Mouse (Mus musculus) CH12.LX (cell line): ENCODE measurements around the gene Snrk. TPM values are rescaled to one million over a fixed set of nuclear protein-coding genes. Genes with fewer than 3 reads are reported as not detected.

Experiments used
- DNase-seq: peaks from one replicate; pipeline ENCODE4 v3.0.0-alpha.2; 2013; ENCODE audit errors: extremely low read depth
- H3K27ac ChIP-seq: 2 replicates; pipeline ENCODE4 v1.5.1; 2012; ENCODE audit warnings: low read depth, mild to moderate bottlenecking, control low read depth, moderate library complexity; ENCODE audit not compliant: insufficient read depth
- H3K27me3 ChIP-seq: replicated peaks from 2 replicates; pipeline ENCODE3; 2012; ENCODE audit warnings: inconsistent platforms
- H3K36me3 ChIP-seq, 2 experiments: replicated peaks in 1 of 2; 2 replicates each; pipeline versions ENCODE3 to v1.6.1; 2012; ENCODE audit warnings: inconsistent platforms in 1 of 2, low read length in 1 of 2, mild to moderate bottlenecking in 1 of 2, mixed read lengths in 1 of 2, moderate library complexity in 1 of 2; ENCODE audit not compliant: control insufficient read depth in 1 of 2, insufficient read depth in 1 of 2
- H3K4me1 ChIP-seq, 2 experiments: 2 replicates each; pipeline ENCODE4 v1.6.1; 2012; ENCODE audit warnings: inconsistent platforms in 1 of 2, moderate library complexity in 1 of 2; ENCODE audit not compliant: insufficient read depth in 2 of 2, control insufficient read depth in 1 of 2
- H3K4me2 ChIP-seq: 2 replicates; pipeline ENCODE4 v1.6.1; 2012; ENCODE audit warnings: low read depth, mild to moderate bottlenecking, control low read depth; ENCODE audit not compliant: poor library complexity, insufficient read depth, severe bottlenecking
- H3K4me3 ChIP-seq, 3 experiments: fragments of 150-350 bp in 1 of 3; sonication (generic) in 1 of 3; replicated peaks in 1 of 3; 2 replicates each; pipeline versions ENCODE3 to v1.5.1; 2011 to 2012; ENCODE audit warnings: low read depth in 2 of 3, low read length in 2 of 3, mild to moderate bottlenecking in 2 of 3, moderate library complexity in 2 of 3, control low read depth in 1 of 3, improper control_type of control experiment in 1 of 3, inconsistent platforms in 1 of 3, mixed read lengths in 1 of 3; ENCODE audit not compliant: poor library complexity in 1 of 3
- H3K79me2 ChIP-seq: replicated peaks from 2 replicates; pipeline ENCODE4 v1.6.1; 2012; ENCODE audit warnings: mild to moderate bottlenecking, moderate library complexity; ENCODE audit not compliant: control insufficient read depth, poor library complexity, insufficient read depth, severe bottlenecking; ENCODE audit errors: extremely low read depth
- H3K9ac ChIP-seq: 2 replicates; pipeline ENCODE4 v1.6.1; 2012; ENCODE audit warnings: low read depth, mild to moderate bottlenecking, control low read depth, moderate library complexity; ENCODE audit not compliant: insufficient read depth
- H3K9me3 ChIP-seq: replicated peaks from 2 replicates; pipeline ENCODE3; 2012; ENCODE audit warnings: low read length, inconsistent platforms, mixed read lengths
- BHLHE40 ChIP-seq: IDR thresholded peaks from 2 replicates; pipeline ENCODE4 v1.6.1; 2011; ENCODE audit warnings: mild to moderate bottlenecking, low read depth, low read length, improper control_type of control experiment
- CHD1 ChIP-seq: IDR thresholded peaks from 2 replicates; pipeline ENCODE4 v1.6.1; 2012; ENCODE audit warnings: low read depth, low read length, improper control_type of control experiment, inconsistent platforms
- CHD2 ChIP-seq: IDR thresholded peaks from 2 replicates; pipeline ENCODE4 v1.6.1; 2011; ENCODE audit warnings: low read length, improper control_type of control experiment
- E2F4 ChIP-seq: IDR thresholded peaks from 2 replicates; pipeline ENCODE4 v1.6.1; 2011; ENCODE audit warnings: low read depth, low read length, improper control_type of control experiment; ENCODE audit not compliant: insufficient replicate concordance
- ELF1 ChIP-seq: IDR thresholded peaks from 2 replicates; pipeline ENCODE4 v1.6.1; 2014; ENCODE audit warnings: low read depth, mild to moderate bottlenecking, inconsistent platforms, low read length, improper control_type of control experiment
- EP300 ChIP-seq: IDR thresholded peaks from 2 replicates; pipeline ENCODE4 v1.6.1; 2011; ENCODE audit warnings: low read length, improper control_type of control experiment
- GABPA ChIP-seq: IDR thresholded peaks from 2 replicates; pipeline ENCODE4 v1.6.1; 2012; ENCODE audit warnings: low read depth, low read length, improper control_type of control experiment, inconsistent platforms; ENCODE audit not compliant: insufficient replicate concordance
- IRF4 ChIP-seq: IDR thresholded peaks from 2 replicates; pipeline ENCODE4 v1.6.1; 2014; ENCODE audit warnings: low read depth, mild to moderate bottlenecking, inconsistent platforms, low read length, improper control_type of control experiment
- JUN ChIP-seq: IDR thresholded peaks from 2 replicates; pipeline ENCODE4 v1.6.1; 2011; ENCODE audit warnings: low read depth, mild to moderate bottlenecking, low read length, improper control_type of control experiment, moderate library complexity; ENCODE audit not compliant: insufficient read depth
- KAT2A ChIP-seq: IDR thresholded peaks from 2 replicates; pipeline ENCODE4 v1.6.1; 2012; ENCODE audit warnings: low read length, improper control_type of control experiment, inconsistent platforms; ENCODE audit not compliant: insufficient replicate concordance
- MAX ChIP-seq: IDR thresholded peaks from 2 replicates; pipeline ENCODE4 v1.6.1; 2011; ENCODE audit warnings: low read length, improper control_type of control experiment
- MAZ ChIP-seq: IDR thresholded peaks from 2 replicates; pipeline ENCODE4 v1.6.1; 2012; ENCODE audit warnings: low read depth, mild to moderate bottlenecking, inconsistent platforms, low read length, improper control_type of control experiment, moderate library complexity
- MXI1 ChIP-seq: IDR thresholded peaks from 2 replicates; pipeline ENCODE4 v1.6.1; 2011; ENCODE audit warnings: mild to moderate bottlenecking, low read depth, low read length, improper control_type of control experiment
- MYC ChIP-seq: IDR thresholded peaks from 2 replicates; pipeline ENCODE4 v1.6.1; 2011; ENCODE audit warnings: low read depth, mild to moderate bottlenecking, improper control_type of control experiment, low read length
- NRF1 ChIP-seq: IDR thresholded peaks from 2 replicates; pipeline ENCODE4 v1.6.1; 2014; ENCODE audit warnings: low read depth, mild to moderate bottlenecking, inconsistent platforms, low read length, improper control_type of control experiment, moderate library complexity
- PAX5 ChIP-seq: IDR thresholded peaks from 2 replicates; pipeline ENCODE4 v1.6.1; 2012; ENCODE audit warnings: low read length, inconsistent platforms, mixed read lengths
- POLR2A ChIP-seq: IDR thresholded peaks from 2 replicates; pipeline ENCODE4 v1.6.1; 2011; ENCODE audit warnings: low read depth, mild to moderate bottlenecking, improper control_type of control experiment, low read length
- POLR2AphosphoS2 ChIP-seq: IDR thresholded peaks from 2 replicates; pipeline ENCODE4 v1.6.1; 2011; ENCODE audit warnings: low read depth, low read length, improper control_type of control experiment
- RAD21 ChIP-seq: IDR thresholded peaks from 2 replicates; pipeline ENCODE4 v1.6.1; 2011; ENCODE audit warnings: low read depth, mild to moderate bottlenecking, low read length, improper control_type of control experiment, moderate library complexity
- SIN3A ChIP-seq: IDR thresholded peaks from 2 replicates; pipeline ENCODE4 v1.6.1; 2012; ENCODE audit warnings: low read length, improper control_type of control experiment, inconsistent platforms
- TCF12 ChIP-seq: IDR thresholded peaks from 2 replicates; pipeline ENCODE4 v1.6.1; 2014; ENCODE audit warnings: low read depth, mild to moderate bottlenecking, inconsistent platforms, low read length, improper control_type of control experiment
- ZC3H11A ChIP-seq: IDR thresholded peaks from 2 replicates; pipeline ENCODE4 v1.6.1; 2012; ENCODE audit warnings: low read depth, mild to moderate bottlenecking, inconsistent platforms, low read length, improper control_type of control experiment
- ZKSCAN1 ChIP-seq: IDR thresholded peaks from 2 replicates; pipeline ENCODE4 v1.6.1; 2012; ENCODE audit warnings: low read depth, inconsistent platforms, low read length, improper control_type of control experiment, borderline replicate concordance
- ZMIZ1 ChIP-seq: IDR thresholded peaks from 2 replicates; pipeline ENCODE4 v1.6.1; 2012; ENCODE audit warnings: low read depth, mild to moderate bottlenecking, inconsistent platforms, low read length, improper control_type of control experiment
- ZNF384 ChIP-seq: IDR thresholded peaks from 2 replicates; pipeline ENCODE4 v1.6.1; 2012; ENCODE audit warnings: low read depth, low read length, improper control_type of control experiment, inconsistent platforms
- dilution Hi-C: fragments of 300-500 bp; cut with MboI; formaldehyde crosslinking; loops from 2 replicates; pipeline ENCODE4 v1.14.3; 2020; ENCODE audit warnings: low sequenced_read_pairs; ENCODE audit not compliant: extremely low pct_unique_long_range_greater_than_20kb, extremely low pct_ligation_motif_present
- in situ Hi-C: fragments of 300-500 bp; cut with MboI; formaldehyde crosslinking; loops from 3 replicates; pipeline ENCODE4 v1.14.3; 2019; ENCODE audit warnings: low sequenced_read_pairs, low pct_ligation_motif_present, low pct_unique_long_range_greater_than_20kb, mixed read lengths
- polyA plus RNA-seq: library from polyadenylated mRNA; unstranded; fragments of >175 nt; gene quantifications from 2 replicates; pipeline ENCODE4 v1.2.1, GENCODE M21; 2012; ENCODE audit warnings: low read depth; ENCODE audit not compliant: insufficient read length
- total RNA-seq, 2 experiments: library from RNA; depleted of rRNA; stranded (reverse); fragments of 300-350 nt in 1 of 2; fragments of >200 nt in 1 of 2; gene quantifications; 2 replicates each; pipeline ENCODE4 v1.2.3; 2012 to 2014

The Snrk gene
- total and polyA plus RNA-seq, 3 experiments: 6.1 to 13.1 (median 7.0) TPM

DNA sequence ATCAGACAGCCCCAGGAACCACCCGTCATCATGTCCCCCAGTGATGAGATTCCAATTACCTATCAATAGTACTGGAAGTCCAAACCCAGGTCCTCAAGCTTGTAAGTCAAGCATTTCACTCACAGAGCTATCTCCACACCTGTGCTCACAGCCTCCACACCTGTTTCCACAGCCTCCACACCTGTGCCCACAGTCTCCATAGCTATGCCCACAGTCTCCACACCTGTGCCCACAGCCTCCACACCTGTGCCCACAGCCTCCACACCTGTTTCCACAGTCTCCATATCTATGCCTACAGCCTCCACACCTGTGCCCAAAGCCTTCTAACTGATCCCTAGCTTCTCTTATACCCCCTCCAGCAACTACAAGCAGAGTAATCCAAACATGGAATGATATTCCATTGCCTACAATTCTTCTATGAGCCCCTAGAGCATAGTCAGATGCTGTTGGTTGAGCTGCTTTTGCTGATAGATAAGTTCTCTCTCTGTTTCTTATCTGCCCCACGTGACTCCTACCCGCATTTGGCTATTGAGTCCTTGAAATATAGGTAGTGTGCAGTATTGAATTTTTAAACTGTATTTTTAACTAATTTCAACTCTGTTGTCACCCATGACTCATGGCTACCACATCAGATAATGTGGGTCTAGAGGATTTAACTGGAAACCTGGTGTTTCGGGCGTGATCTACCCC lies 20.1 kb upstream of the Snrk start:
- in situ Hi-C loops: loop anchor here (10.0 kb wide), 1 partner anchor 62 kb away; no protein-coding TSS in a partner anchor
- H3K36me3 ChIP-seq: no peaks in the 10 kb centered on the region

DNA sequence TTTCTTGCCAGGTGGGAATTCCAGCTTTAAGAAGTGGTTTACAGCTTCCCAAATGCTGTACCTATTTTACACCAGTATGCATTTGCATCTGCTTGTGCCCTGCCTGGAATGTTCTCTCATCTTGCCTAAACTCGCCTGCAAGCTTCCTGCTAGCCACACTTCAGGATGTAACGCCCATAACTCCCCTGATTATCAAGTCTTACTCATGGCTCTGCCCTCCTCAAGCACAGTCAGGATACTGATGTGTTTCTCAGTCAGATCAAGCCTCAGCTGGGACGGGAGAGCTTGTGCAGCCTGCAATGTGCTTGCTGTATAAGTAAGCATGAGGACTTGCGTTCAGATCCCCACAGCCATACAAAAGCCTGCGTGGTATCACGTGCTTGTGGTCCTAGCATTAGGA lies 19.5 kb upstream of the Snrk start:
- H3K79me2 ChIP-seq: no peaks in the 10 kb centered on the region
- H3K9me3 ChIP-seq: no peaks in the 10 kb centered on the region
- DNase-seq: no peak
- peaks cover 10 to 11% of the 10 kb centered on the region in 2 experiments for H3K4me1 ChIP-seq
- no peak overlapping the region for H3K27ac ChIP-seq
- H3K9ac ChIP-seq: no peak overlapping the region
- H3K36me3 ChIP-seq: no peaks in the 10 kb centered on the region
- no peak overlapping the region for H3K4me2 ChIP-seq
- peaks cover 14% of the 10 kb centered on the region for H3K27me3 ChIP-seq
- dilution Hi-C loops: no loop called here
- TF ChIP-seq TCF12 (no peak), MXI1 (no peak), CHD2 (no peak), MAX (no peak), EP300 (no peak), POLR2AphosphoS2 (no peak), GABPA (no peak)
- H3K4me3 ChIP-seq: no peak overlapping the region
- in situ Hi-C loops: loop anchor here (10.0 kb wide), 1 partner anchor 63 kb away; no protein-coding TSS in a partner anchor

More for the DNA sequence above, 20.1 kb upstream of the Snrk start:
- no peak overlapping the region for H3K27ac ChIP-seq
- dilution Hi-C loops: no loop called here
- no peak overlapping the region for H3K4me2 ChIP-seq
- no peak overlapping the region for H3K4me3 ChIP-seq
- H3K9me3 ChIP-seq: no peaks in the 10 kb centered on the region
- no peaks in the 10 kb centered on the region for H3K79me2 ChIP-seq
- DNase-seq: no peak
- peaks cover 10 to 11% of the 10 kb centered on the region in 2 experiments for H3K4me1 ChIP-seq
- H3K9ac ChIP-seq: no peak overlapping the region
- peaks cover 12% of the 10 kb centered on the region for H3K27me3 ChIP-seq
- no peak for TF ChIP-seq E2F4
- 0 out of 2 replicates have a peak, but pooled peaks have one; percentile 35 for TF ChIP-seq TCF12
- no peak for TF ChIP-seq MYC
- no peak for TF ChIP-seq PAX5

DNA sequence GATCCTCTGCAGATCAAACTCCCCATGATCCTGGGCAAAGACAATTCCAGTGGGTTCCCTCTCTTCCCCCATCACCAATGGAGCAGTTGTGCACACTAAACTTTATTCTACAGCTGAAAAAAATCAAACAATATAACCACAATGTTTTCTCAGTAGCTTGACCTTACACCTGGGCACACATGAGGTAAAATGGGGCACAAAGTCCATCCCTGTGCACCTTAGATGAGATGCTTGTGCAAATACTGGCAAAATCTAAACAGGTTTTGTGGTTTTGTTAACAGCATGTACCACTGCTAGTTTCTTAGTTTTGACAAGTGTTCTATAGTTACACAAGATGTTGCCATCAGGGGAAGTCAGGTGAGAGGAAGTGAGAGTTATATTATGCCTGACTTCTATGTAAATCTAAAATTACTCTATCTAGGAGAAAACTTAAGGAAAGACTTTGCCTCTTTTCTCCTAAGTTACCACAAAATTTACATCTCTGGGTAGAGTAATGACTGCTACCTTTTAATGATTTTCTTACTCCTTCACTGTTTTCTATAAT lies 16.4 kb upstream of the Snrk start:
- peak; percentile 8 for DNase-seq
- Histone ChIP-seq H3K4me1 (peaks cover 10 to 11% of the 10 kb centered on the region in 2 experiments), H3K27me3 (peaks cover 9% of the 10 kb centered on the region), H3K4me3 (no peak overlapping the region), H3K9ac (no peak overlapping the region), H3K4me2 (no peak overlapping the region), H3K36me3 (no peaks in the 10 kb centered on the region), H3K27ac (no peak overlapping the region), H3K79me2 (no peaks in the 10 kb centered on the region), H3K9me3 (no peaks in the 10 kb centered on the region)
- in situ Hi-C loops: no loop called here
- dilution Hi-C loops: no loop called here
- TF ChIP-seq NRF1: no peak
- no peak for TF ChIP-seq ZKSCAN1
- TF ChIP-seq ZC3H11A: no peak
- TF ChIP-seq SIN3A: no peak
- no peak for TF ChIP-seq MAX
- 0 out of 2 replicates have a peak, but pooled peaks have one; percentile 13 for TF ChIP-seq IRF4
- no peak for TF ChIP-seq MYC
- TF ChIP-seq EP300: peak; percentile 35
- TF ChIP-seq JUN: no peak
- TF ChIP-seq POLR2A: no peak
- no peak for TF ChIP-seq RAD21
- TF ChIP-seq ZMIZ1: no peak
- TF ChIP-seq CHD1: no peak
- TF ChIP-seq CHD2: no peak
- peak; percentile 70 for TF ChIP-seq BHLHE40
- TF ChIP-seq MAZ: no peak
- TF ChIP-seq KAT2A: no peak
- TF ChIP-seq ELF1: no peak
- no peak for TF ChIP-seq ZNF384
